Mouse (Mus musculus) adrenal gland, postnatal 14 days (tissue): ENCODE data around the gene Slc12a6. TPM values are rescaled to one million over a fixed set of nuclear protein-coding genes. Genes with fewer than 3 reads are reported as not detected.

Experiments used
- DNase-seq: peaks from one replicate; pipeline ENCODE4 v3.0.0; 2021; ENCODE audit warnings: mixed read lengths
- total RNA-seq: library from RNA; stranded (reverse); gene quantifications from 2 replicates; pipeline ENCODE4 v1.2.3, GENCODE M21; 2021

Slc12a6 gene
- total RNA-seq, 1 experiment from 2014 or later, result 35.0 TPM

GRCm38 (mm10) chr2:112391346-112392000, 125.8 kb downstream of the Slc12a6 start:
- no peak for DNase-seq

- DNase-seq, result no peak
Observed at GRCm38 (mm10) chr2:112392689-112393088, 127.1 kb downstream of the Slc12a6 start.

GRCm38 (mm10) chr2:112393958-112394357, 128.3 kb downstream of the Slc12a6 start:
- DNase-seq, result no peak

- no peak for DNase-seq
Observed at GRCm38 (mm10) chr2:112396649-112397048, 131.0 kb downstream of the Slc12a6 start.

GRCm38 (mm10) chr2:112407030-112407429, 141.4 kb downstream of the Slc12a6 start:
- no peak for DNase-seq

Other genes with a start within 250 kb of the Slc12a6 start
- not detected in 2 replicates for gene Olfr1311, start 241.4 kb upstream of the Slc12a6 start, total RNA-seq
- gene Olfr1312, start 215.6 kb upstream of the Slc12a6 start, total RNA-seq, result not detected in 2 replicates
- not detected in 2 replicates for gene Olfr1313, start 188.0 kb upstream of the Slc12a6 start, total RNA-seq
- not detected in 2 replicates for gene Olfr1314, start 169.0 kb upstream of the Slc12a6 start, total RNA-seq
- not detected in 2 replicates for gene Olfr1315-ps1, start 150.4 kb upstream of the Slc12a6 start, total RNA-seq
- gene Olfr1316, start 130.8 kb upstream of the Slc12a6 start, total RNA-seq, result not detected in 2 replicates
- gene Olfr1317, start 125.5 kb upstream of the Slc12a6 start, total RNA-seq, result not detected in 2 replicates
- not detected in 2 replicates for gene Olfr1318, start 111.6 kb upstream of the Slc12a6 start, total RNA-seq
- gene Lpcat4, start 26.4 kb upstream of the Slc12a6 start, total RNA-seq, result 6.6 and 6.9 TPM in 2 replicates
- not detected in 2 replicates for gene Nutm1, start 6.5 kb upstream of the Slc12a6 start, total RNA-seq
- gene Nop10, start 3.9 kb upstream of the Slc12a6 start, total RNA-seq, result 128 and 139 TPM in 2 replicates
- not detected in 2 replicates for gene Gm21985, start 489 bp downstream of the Slc12a6 start, total RNA-seq
- 86.8 and 89.1 TPM in 2 replicates for gene Emc4, start 102.2 kb downstream of the Slc12a6 start, total RNA-seq
- gene Katnbl1, start 113.4 kb downstream of the Slc12a6 start, total RNA-seq, result 12.3 and 12.4 TPM in 2 replicates
- 25.1 and 25.5 TPM in 2 replicates for gene Emc7, start 189.2 kb downstream of the Slc12a6 start, total RNA-seq
- gene Chrm5, start 214.9 kb downstream of the Slc12a6 start, total RNA-seq, result not detected in 2 replicates
- 15.3 and 15.4 TPM in 2 replicates for gene Aven, start 227.1 kb downstream of the Slc12a6 start, total RNA-seq